Mouse (Mus musculus): ENCODE measurements around the gene Rreb1.

Rreb1 gene

DNA sequence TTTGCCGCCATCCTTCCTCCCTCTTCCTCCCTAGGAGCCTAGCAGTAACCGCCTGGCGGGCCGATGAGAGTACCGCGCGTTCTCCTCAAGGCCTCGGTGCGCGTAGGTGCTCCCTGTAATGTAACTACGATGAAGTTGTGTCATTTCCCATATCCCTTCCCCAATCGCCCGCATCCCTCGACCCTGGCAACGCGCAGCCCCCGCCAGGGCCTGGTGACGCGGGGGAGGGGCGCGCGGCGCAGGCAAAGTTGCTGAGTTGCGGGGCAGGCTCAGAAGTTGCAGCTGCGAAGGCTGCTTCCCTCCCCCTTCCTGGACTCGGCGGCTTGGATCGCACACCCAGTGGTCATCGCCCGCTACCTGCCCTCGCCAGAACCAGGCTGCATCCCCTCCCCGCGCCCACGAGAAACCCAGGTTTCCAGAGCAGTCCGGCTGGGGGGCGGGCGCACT is at the start of gene Rreb1:
Gene Rreb1 (plus strand): TSS at position 254 of the 447 bp plus-strand sequence.
- peak; percentile 70 for DNase-seq (ENCODE audit: low spot score)

DNA sequence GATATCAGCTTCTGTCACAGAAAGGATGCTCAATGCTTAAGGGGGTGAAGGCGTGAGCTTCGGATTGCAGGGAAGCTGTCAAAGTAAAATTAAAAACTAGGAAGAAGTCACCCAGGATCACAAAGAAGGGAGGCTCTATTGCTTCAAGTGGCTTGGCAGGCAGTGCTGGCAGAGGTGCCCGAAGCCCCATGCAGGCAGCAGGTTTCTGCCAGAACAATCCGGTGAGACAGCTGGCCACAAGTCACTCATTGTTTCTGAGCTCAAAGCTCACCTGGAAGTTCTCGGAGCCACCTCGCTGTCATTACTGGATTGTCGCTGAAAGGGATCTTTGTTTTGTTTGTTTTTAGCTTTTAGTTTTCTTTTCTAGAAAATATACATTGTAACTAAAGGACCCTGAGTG is 49.6 kb upstream of the Rreb1 start:
- no peak for DNase-seq (ENCODE audit: low spot score)

DNA sequence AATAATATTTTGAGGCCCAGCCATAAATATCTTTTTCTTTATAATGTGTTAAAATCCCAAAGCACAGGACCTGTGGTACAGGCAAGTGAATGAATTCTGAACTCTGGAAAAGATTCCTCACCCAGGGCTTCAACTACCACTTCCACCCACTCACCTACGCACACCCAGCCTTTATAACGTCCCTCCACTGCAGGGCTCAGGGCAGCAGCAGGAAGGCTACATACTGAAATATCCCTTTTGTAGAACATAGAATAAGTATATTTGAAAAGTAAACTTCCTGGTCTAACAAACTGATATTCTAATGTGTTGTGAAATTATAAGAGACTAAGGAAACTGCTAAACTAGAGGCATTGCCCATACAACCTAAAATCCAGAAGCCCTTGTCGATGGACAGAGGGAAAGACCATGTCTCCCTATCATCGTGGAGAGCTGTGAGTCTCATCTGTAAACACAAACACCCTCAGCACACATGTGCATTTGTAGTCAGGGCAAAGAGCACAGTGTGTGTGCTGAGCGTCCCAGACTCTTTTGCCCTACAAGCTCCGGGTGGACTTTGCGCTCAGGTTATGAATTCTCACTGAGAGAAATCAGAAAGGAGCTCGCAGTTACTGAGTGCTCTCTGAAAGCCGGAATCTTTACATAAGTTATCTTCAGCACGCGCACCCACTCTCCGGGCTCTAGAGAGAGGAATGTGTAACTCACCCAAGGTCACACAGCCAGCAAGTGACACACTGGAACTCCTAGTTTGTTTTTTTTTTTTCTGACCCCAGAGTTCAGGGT is 46.1 kb upstream of the Rreb1 start:
- DNase-seq (ENCODE audit: low spot score) = no peak

DNA sequence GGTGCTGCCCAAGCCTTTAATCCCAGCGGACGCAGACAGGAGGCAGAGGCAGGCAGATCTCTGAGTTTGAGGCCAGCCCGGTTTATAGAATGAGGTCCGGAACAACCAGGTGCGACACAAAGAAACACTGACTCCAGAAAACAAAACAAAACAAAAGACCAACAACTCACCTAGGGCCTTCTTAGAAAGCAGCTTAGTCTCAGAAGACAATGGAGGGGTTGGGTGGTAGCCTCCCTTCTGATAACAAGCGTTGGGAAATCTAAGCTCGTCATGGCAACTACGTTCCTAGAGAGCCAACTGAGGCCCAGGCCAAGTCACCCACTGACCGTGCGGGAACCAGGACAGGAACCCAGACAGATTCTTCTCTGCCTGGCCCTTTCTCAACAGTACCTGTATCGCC is 43.7 kb upstream of the Rreb1 start:
- no peak for DNase-seq (ENCODE audit: low spot score)

DNA sequence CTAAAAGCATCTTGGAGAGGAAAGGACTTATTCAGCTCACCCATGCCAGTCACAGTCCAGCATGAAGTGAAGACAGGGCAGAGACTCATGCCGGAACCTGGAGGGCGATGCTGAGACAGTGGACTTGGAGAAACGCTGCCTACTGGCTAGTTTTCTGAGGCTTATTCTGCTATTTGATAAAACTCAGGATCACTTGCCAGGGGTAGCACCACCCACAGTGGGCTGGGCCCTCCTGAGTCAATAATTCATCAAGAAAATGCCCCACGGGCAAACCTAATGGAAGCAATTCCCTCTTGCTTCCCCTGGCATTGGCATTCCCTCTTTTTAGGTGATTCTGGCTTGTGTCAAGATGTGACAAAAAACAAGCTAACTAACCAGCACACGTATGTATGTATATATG is 38.1 kb upstream of the Rreb1 start:
- no peak for DNase-seq (ENCODE audit: low spot score)

DNA sequence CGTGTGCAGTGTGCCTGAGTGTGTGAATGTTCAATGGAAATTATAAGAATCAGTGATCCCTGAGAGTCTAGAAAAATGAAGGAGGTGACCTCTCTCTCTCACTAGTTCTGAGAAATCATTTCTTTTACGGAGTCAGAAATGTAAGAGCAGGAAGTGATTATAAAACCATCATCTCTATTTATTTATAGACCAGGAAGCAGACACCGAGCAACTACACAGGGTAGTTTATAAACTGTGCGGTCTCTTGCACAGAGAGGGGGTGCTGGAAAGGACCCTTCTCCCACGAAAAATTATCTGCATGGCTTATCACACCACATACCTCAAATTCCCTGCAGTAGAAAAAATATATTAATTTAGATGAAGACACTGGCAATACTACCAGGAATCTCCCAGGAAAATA is 37.4 kb upstream of the Rreb1 start:
- DNase-seq (ENCODE audit: low spot score) = no peak

DNA sequence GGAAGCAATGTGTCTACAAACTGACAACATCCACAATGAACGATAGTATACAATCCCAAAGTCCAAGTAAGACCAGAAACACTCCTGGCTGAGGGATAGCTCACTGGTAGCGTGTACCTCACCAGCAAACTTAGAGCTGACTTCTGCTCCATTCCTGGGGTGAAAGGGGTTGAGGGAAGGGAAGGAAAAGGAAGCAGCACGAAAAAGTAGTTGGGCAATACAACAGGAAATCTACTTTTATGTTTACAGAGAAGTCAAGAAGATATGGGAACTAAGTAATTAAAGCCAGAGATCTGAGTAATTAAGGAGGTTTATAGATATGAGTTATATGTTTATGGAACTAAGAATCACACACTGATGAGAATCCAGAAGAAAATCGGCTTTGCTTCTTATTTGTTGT is 36.0 kb upstream of the Rreb1 start:
- DNase-seq (ENCODE audit: low spot score) = no peak

DNA sequence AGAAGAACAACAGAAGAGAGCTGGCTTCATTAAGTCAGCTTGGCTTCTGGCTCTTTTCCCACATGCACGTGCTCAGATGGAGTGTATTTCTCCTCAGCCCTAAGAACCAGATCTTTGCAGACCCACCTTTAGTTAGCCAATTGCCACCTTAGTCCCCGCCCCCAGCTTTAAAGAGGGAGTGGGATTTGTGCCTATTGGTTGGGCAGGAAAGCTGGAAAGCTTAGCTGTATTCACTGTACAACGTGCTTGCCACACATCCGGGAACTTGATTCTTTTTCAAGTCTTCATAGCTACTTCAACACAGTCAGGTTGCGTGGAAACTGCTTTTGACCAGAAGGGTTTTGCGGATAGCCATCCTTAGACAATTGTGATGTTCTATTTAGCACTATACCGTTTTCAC is 30.7 kb upstream of the Rreb1 start:
- no peak for DNase-seq (ENCODE audit: low spot score)

DNA sequence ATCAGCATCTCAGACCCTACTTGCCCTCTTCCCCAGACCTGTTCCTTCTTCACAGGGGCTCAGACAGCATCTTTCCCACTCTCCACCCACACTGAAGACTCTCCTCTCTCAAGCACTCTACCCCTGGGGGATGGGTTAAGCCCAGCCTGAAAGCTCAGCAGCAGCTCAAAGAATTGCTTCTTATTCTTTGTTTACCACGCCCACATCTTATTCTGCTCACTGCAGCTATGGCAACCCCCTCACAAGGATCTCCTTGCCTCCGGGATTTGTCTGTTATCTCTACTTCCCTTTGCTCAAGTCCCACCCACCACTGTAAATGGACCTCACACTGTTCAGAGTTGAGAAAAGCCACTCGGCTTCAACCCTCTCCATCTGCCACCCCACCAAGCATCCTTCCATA is 28.7 kb upstream of the Rreb1 start:
- no peak for DNase-seq (ENCODE audit: low spot score)

DNA sequence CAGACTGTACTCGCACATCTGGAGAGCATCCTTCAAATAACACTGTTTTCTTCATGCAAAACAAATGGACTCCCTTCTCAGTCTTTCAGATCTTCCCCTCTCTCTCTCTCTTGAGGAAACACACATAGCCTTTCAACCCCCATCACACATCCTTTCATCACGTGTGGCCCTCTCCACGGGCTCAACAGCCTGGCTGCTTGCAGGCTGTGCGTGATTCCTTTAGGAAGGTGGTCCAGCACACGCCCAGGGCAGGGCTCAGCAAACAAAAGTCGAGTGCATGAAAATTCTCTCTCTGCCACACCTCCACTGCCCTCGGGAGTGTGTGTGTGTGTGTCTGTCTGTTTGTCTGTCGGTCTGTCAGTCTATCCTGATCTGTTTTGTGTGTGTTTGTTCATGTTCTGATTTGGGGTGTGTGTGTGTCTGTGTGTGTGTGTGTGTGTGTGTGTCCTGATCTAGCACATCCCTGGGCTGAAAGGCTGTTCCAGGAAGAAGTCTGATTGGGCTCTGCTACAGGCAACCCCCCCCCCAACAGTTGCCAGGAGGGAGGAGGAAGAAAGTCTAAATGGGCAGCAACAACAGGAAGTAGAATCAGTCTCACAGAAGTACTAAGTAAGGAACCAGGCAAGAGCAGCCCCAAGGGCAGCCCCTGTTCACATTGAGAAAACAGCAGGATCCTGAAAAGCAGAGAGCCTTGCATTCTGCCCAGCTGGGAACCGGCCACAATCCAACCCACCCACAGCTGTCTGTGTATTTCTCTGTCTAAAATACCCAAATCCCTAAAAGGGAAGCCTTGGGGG is 26.8 kb upstream of the Rreb1 start:
- no peak for DNase-seq (ENCODE audit: low spot score)

DNA sequence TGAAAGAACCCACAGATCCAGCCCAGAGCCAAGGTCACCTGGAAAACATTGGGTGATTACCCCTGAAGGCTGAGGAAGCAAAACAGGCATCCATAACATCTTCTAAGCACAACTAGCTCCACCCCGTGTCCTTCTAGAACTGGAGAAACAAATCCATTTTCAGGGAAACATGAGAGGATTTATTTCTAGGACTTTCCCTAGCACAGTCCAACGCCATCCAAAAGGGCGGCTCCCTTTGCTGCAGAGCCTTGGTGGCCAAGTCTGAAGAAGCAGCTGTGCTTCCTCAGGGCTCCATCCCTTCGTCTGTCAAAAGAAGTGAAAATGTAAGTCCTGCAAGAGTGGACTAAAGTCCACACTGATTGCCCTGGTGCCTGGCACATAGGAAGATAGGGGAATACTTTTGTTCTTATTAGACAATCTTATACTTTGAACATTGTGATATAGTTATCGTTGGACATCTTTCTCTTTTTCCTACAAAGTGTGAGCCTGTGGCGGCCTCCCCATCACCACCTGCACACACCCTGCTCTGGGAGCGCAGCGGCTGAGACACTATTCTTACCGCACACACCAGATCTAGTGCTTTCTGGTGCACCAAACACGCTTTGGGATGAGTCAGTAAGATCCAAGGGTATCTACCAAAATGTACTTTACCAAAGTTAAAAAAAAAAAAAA is 18.7 kb upstream of the Rreb1 start:
- no peak for DNase-seq (ENCODE audit: low spot score)

DNA sequence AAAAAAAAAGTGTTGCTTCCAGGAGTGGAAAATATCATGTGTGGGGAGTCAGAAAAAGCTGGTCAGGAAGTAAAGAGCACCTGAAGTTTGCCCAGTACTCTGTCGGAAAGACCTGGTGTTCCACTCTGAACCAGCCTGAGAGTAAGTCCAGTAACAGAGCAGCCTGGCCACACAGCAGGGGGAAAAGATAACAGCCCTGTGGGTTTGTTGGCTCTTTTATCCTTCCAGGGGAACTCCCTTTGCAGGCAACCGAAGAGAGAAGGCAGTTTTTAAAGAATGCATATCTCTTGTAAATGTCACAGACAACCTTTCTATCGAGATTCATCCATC is 18.2 kb upstream of the Rreb1 start:
- no peak for DNase-seq (ENCODE audit: low spot score)

DNA sequence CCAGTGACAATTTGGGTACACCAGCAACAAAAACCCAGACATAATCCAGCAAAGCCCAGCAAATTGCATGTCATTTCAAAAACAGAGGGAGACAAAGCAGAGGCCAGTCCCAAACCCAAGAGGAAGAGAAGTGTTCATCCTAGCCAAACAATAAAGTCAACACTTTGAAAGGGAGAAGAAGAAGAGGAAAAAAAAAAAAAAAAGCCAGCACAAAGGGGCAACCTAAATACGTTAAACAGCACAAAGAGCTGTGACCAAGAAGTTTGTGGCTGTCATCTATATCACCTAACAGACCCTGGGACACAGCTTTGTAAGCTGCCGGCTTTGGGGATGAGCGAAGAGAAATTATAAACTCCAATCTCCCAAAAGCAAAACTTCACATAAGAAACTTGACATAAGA is 17.8 kb upstream of the Rreb1 start:
- DNase-seq (ENCODE audit: low spot score) = no peak

DNA sequence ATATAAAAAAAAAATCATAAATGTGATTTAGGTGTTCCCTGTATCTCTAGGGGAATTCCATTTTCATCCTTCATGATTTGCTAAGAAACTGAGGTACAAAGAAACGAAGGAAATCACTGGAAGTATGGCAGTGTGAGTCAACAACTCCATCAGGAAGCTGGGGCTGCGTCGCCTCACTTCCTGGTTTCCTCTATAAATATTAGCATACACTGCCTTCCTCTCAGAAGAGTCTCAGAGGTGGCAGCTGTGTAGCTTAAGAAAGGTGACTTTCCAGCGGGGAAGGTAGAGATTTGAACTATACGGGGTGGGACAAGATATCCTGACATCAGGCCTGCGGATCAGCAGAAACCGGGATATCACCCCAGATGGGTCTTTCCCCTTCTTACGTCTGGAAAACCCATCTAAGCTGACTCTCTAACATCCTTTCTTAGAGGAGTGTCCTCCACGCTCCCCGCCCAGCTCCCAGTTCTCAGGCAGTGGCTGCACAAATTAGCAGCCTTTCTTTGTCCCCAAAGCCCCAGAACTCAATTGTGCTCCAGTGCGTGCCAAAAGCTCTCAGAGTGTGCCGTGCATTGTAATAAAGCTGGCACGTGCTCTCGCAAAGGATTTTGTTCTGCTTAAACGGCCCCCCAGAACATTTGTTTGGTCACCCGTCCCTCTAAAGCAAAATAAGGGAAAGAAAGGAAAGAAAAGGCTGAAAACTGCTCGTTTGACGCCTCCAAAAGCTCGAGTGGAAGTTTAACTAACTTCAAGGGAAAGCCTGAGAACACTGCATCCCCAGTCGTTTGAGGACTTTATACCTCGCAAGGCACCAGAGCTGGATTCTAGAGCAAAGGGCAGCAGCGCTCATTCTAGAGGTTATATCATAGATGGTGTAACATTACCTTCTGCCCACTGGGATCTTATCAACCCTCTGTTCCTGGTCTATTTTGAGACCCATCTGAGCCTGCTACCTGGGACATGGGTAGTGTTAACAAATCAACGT is 17.0 kb upstream of the Rreb1 start:
- DNase-seq (ENCODE audit: low spot score) = peak; percentile 69

DNA sequence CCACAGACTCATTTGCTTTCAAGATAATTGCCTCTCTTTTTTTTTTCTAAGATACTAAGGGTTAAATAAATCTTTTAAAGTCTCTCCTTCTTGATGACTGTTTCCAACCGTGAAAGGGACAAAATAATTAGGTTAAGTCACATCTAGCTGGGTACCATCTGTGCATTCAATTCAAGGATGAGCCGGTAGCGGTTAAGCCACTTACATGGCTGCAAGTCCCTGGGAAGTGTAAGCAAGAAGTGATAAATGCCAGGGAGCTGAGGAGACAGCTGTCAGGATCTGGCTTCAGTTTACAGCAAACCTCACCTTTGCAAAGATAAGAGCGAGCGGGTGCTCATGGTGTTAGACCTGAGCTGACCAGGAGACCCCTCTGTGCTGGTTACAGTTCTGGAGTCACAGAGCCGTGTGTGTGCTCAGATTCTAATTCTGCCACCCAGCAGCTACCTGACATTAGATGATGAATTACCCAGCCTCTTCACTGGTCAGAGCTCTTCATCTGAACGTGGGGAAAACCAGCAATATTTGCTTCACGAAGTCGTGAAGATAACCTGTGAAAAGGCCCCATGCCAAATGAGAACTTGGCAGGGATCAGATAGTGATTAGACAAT is 14.3 kb upstream of the Rreb1 start:
- DNase-seq (ENCODE audit: low spot score) = peak; percentile 37

DNA sequence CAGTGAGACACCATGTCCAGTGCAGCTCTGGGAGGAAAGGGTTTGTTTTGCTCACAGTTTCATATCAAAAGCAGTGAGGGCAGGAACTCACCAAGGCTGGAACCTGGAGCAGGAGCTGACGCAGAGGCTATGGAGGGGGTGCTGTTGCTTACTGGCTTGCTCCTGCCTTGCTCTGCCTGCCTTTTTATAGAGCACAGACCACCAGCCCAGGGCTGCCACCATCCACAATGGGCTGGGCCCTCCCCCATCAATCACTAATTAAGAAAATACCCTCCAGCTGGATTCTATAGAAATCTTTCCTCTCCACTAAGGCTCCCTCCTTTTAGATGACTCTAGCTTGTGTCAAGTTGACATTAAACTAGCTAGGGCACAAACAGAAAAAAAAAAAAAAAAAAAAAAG is 8.4 kb upstream of the Rreb1 start:
- DNase-seq (ENCODE audit: low spot score) = no peak

DNA sequence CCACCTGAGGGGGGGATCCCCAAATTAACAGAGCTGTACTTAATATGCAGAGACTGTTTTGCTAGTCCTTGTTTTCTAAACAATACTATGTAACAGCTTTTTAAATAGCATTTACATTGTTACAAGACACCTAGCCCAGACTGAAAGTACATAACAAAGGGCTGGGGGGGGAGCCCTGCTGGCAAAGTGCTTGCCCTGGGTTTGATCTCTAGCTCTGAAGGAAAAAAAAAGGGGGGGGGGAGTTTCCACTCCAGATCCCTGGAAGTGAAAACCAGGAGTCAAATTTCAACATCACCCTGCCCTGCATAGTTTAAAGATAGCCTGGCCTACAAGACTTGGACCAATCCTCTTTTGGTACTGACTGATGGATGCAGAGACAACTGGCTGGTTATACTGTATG is 4.7 kb upstream of the Rreb1 start:
- DNase-seq (ENCODE audit: low spot score) = no peak

DNA sequence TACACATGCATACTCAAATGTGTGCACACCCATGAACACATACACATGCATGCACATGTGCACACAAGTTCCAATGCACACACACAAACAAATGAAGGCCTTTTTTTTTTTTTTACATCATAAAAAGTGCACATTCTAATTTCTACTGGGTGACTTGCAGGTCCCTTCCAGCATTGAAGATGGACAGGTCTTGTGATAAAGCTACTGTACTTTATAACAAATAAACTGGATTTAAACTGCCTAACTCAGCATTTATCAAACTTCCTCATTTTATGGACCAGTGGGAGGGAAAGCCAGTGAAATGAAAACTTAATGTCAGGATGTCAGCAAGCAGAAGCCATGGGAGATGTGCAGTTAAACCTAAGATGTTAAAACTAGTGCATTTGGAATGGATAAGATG is 1.5 kb upstream of the Rreb1 start:
- DNase-seq (ENCODE audit: low spot score) = no peak

DNA sequence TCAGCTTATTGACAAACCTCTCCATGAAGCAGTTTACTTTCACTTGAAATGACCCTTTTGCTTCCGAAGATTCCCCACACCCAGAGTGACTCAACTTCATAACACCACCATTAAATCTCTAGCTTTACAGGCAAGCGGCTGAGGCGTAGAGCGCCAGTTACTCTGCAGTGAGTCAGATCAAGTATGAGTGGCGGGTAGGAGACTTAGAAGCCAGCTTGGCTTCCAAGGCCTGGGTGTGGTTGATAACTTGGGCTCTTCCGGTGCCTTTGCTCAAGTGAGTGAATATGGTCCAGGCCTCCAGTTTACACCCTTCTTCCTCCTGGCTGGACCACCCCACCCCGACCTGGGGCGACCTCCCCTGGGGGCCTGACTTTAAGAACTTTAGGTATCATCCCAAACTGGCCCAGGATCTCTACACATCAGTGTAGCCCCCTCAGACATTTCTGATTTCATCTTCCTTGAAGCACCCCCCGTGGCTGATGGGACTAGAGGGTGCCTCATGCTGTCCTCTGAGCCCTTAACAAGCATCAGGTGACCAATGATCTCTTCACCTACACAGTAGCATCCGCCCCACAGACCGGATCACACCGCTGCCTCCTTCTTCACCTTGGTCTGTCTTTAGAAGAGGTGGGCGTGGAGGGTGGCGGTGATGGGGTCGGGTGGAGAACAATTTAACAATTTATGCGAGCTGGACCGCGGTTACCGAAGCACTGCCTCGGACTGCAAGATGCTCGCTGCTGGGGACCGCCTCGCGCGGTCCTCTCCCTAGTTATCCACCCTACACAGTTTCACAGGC is 651 bp upstream of the Rreb1 start:
- peak; percentile 16 for DNase-seq (ENCODE audit: low spot score)

DNA sequence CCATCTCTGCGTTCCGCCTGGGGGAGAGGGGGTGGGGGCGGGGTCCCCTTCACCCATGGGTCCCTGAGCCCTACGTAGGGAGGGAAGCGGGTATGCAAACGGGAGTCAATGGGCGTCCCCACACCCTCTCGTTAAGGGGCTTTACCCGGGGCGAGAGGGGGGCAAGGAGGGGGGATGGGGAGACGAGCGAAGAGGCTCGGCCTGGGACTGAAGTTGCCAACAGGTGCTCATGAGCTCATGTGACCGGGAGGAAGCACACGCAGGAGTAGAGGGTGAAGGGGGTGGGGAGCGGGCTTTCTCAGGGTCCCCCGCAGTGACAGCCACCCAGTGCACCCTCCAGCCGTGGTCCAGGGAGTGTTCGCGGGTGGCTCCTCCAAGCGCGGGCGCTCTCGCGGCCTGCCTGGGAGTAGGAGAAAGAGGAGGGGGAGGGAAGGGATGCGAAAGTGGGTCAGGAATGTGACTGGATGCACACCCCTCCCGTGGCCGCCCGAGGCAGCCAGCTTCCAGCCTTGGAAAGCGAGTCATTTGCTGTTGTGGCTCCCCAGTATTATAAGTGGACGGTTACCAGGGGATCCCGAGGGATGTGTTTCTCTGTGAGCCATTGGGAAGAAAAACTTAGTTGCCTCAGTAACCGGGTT is 513 bp downstream of the Rreb1 start:
- DNase-seq (ENCODE audit: low spot score) = peak; percentile 80
